Mouse (Mus musculus) splenic B cell, adult 2 months (primary cell): ENCODE results near the gene Man1a.

ENCODE experiments used
- DNase-seq: peaks from one replicate; pipeline ENCODE4 v3.0.0-alpha.2; 2011; ENCODE audit warnings: low read depth, low spot score
- H3K27me3 ChIP-seq: 2 replicates; pipeline ENCODE4 v1.6.1; 2012; ENCODE audit warnings: mild to moderate bottlenecking, low read length, moderate library complexity, mixed read lengths; ENCODE audit not compliant: control insufficient read depth, poor library complexity, insufficient read depth, severe bottlenecking
- H3K36me3 ChIP-seq: 2 replicates; pipeline ENCODE4 v1.6.1; 2012; ENCODE audit warnings: mild to moderate bottlenecking, low read length, moderate library complexity, mixed read lengths; ENCODE audit not compliant: control insufficient read depth, poor library complexity, insufficient read depth, severe bottlenecking

Man1a gene

DNA sequence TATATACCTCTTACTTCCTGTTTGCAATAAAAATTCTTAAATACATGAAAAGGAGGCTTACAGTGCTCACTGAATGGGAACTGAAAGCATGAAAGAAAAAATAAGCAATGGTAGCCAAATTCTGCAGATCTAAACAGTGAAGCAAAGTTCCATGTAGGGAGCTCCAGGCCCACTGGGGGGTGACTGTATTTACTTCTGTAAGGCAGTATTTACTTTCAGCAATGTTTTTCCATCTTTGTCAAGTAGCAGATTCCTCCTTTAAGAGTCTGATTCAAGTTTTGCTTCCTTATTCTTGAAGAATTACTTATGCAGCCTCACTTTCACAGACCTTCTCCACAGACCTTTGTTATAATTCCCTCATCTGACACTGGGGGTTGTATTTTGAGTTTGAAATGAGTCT lies 195.1 kb downstream of the Man1a start:
- no peaks in the 10 kb centered on the region for H3K27me3 ChIP-seq
- peak; percentile 37 for DNase-seq

DNA sequence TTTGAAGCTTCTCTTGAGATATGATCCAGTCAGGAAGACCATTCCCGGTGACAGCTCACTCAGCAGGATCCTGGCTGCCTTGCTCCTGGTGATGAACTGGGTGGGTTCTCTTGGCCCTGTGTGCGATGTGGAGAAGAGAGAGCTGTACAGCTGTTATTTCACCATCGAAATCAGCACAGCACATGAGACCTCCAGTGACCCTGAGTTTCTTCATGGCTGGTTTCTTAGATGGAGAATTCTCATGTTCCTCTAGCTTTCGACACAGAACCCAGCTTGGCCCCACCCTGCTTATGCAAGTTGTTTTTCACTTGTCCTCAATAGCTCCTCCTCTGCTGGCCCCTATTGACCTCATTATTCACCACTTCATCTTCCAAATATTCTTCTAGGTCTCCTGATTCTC lies 200.5 kb downstream of the Man1a start:
- Histone ChIP-seq H3K36me3 (no peaks in the 10 kb centered on the region), H3K27me3 (no peaks in the 10 kb centered on the region)
- no peak for DNase-seq

More for the DNA sequence above, 195.1 kb downstream of the Man1a start:
- no peaks in the 10 kb centered on the region for H3K36me3 ChIP-seq

DNA sequence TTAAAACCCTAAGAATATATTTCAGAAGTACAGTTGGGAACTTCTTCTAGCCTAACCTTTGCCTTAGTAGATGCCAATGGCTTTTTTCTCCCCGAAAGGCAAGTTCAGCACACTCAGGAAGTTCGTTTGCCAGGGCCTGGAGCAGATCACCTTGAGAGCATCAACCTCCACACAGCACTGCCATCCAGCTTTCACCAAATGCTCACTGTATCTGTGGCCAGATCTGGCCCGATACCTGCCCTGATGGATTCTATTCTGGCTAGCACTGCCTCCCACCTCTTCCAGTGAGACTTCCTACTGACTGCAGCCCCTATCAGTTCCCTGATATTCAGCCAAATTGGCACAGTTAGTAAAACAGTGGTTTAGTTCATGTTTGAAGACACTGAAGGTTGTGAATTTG lies 202.2 kb downstream of the Man1a start:
- Histone ChIP-seq H3K27me3 (no peaks in the 10 kb centered on the region), H3K36me3 (no peaks in the 10 kb centered on the region)
- DNase-seq = no peak

DNA sequence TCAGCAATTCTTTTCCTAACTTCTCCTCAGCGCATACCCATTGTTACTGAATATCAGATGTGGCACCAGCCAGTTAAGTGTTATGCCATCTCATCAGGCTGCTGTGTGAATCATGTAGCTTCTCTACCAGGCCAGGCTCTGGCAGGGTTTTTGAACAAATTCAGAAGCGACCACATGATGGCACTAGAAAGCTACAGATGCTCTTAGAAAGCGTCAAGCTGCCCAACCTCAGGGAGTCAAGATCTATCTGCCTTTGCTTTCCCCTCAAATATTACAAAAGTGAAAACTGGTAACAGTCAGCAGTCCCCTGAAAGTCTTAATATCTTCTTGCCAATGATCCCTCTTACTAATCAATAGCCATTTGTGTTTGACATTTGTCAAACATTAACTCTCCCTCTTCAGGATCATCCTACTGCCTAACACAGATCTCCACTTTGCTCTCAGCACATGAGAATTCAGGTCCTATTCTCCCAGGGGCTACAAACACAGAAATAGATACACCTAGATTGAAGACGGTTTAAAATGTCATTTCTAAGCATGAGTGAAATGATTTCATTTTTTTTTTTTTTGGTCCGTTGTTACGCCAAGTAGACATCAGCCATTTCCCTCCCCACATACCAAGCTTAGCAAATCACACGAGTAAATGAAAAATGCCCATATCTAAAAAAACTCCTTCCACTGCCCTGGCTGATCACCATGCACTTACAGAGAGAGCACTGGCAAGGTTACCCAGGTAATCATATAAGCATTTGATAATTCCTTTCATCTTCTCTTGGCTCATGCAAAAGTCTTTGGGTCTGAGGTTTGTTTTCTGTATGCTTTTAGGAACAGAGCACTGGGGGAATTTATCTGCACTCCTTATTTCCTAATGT lies 212.7 kb downstream of the Man1a start:
- no peaks in the 10 kb centered on the region for H3K27me3 ChIP-seq
- no peaks in the 10 kb centered on the region for H3K36me3 ChIP-seq
- DNase-seq = peak; percentile 82

DNA sequence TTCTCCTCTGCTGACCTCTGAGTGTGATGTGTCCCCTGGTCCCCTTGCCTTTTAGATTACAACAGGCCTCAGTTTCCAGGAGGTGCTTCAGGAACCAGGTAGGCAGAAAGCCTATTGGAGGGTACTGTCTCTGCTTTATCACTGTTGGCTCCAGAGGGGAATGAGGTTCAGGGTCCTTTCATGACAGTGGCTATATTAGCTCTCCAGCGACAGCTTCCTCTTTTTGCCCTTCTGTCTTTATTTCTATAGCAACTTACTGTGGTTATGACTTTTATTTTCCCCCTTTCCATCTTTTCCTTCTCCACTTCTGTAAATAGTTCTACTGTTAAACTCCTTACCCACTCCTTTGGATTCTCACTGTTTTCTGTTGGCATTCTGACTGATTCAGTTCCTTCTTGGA lies 216.5 kb downstream of the Man1a start:
- no peaks in the 10 kb centered on the region for H3K36me3 ChIP-seq
- no peak for DNase-seq
- no peaks in the 10 kb centered on the region for H3K27me3 ChIP-seq

DNA sequence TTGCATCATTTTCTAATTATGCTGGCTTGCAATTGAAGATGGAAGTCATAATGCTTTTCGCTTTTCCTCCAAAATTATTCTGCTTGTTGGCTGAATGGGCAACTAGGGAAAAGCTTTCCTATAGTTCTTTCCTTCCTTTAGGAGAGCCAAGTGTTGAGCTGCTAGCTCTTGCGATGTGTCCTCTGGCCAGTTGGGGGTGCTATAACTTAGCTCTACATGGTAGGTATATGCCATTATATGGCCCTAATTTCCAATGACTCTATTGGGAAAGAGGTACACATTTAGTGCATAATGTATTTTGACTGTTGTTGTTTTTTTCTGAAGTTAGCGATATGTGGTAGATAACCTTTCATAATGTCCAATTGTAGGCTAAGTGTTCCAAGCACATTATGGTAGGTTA lies 217.2 kb downstream of the Man1a start:
- DNase-seq = peak; percentile 41
- Histone ChIP-seq H3K27me3 (no peaks in the 10 kb centered on the region), H3K36me3 (no peaks in the 10 kb centered on the region)
